Mouse (Mus musculus) kidney, postnatal 0 days (tissue): ENCODE data around the gene Dpm2. TPM values are rescaled to one million over a fixed set of nuclear protein-coding genes. Genes with fewer than 3 reads are reported as not detected.

Source experiments
- ATAC-seq: fragments of 200-750 bp; cut with Nextera tagmentation; replicated peaks from 2 replicates; pipeline ENCODE4 v1.8.0; 2017; ENCODE audit warnings: low read depth, moderate number of reproducible peaks, moderate TSS enrichment, moderate library complexity; ENCODE audit not compliant: low FRiP score
- DNase-seq: peaks from one replicate; pipeline ENCODE4 v3.0.0-alpha.2; 2016; ENCODE audit warnings: low spot score
- H3K27ac ChIP-seq: fragments of 300-500 bp; sonication (generic); 2 replicates; pipeline ENCODE4 v1.5.1; 2014; ENCODE audit warnings: mild to moderate bottlenecking
- H3K27me3 ChIP-seq: fragments of 300-500 bp; sonication (generic); 2 replicates; pipeline ENCODE4 v1.6.1; 2014; ENCODE audit warnings: low read length, mixed read lengths; ENCODE audit not compliant: insufficient read depth
- H3K36me3 ChIP-seq: fragments of 300-500 bp; sonication (generic); 2 replicates; pipeline ENCODE4 v1.6.1; 2014; ENCODE audit warnings: low read length, mixed read lengths; ENCODE audit not compliant: insufficient read depth
- H3K4me1 ChIP-seq: fragments of 300-500 bp; sonication (generic); replicated peaks from 2 replicates; pipeline ENCODE4 v1.6.1; 2014; ENCODE audit warnings: antibody characterized with exemption, low read length, mixed read lengths; ENCODE audit not compliant: insufficient read depth
- H3K4me2 ChIP-seq: fragments of 300-500 bp; sonication (generic); 2 replicates; pipeline ENCODE4 v1.6.1; 2014; ENCODE audit warnings: mild to moderate bottlenecking, low read length, moderate library complexity, mixed read lengths
- H3K4me3 ChIP-seq: fragments of 300-500 bp; sonication (generic); replicated peaks from 2 replicates; pipeline ENCODE4 v1.5.1; 2014; ENCODE audit warnings: low read depth, low read length
- H3K9ac ChIP-seq: fragments of 300-500 bp; sonication (generic); 2 replicates; pipeline ENCODE4 v1.6.1; 2014; ENCODE audit warnings: low read depth, low read length
- H3K9me3 ChIP-seq: fragments of 300-500 bp; sonication (generic); replicated peaks from 2 replicates; pipeline ENCODE4 v1.6.1; 2016; ENCODE audit warnings: low read length, inconsistent platforms, mixed read lengths
- CTCF ChIP-seq: IDR thresholded peaks from 2 replicates; pipeline ENCODE4 v1.5.1; 2016; ENCODE audit warnings: antibody characterized with exemption, low read depth, mild to moderate bottlenecking, moderate library complexity
- WGBS: fragments of 180-500 bp; shearing (Covaris S2); extraction: QIAGEN DNeasy Blood & Tissue Kit; methylation state at CpG from one replicate; pipeline ENCODE4 v1.1.7; 2014; 5-methylcytosine and 5-hydroxymethylcytosine counted together
- polyA plus RNA-seq: library from polyadenylated mRNA; unstranded; fragments of >200 nt; fragmentation: Nextera tagmentation; extraction: Ambion mirVana; gene quantifications from 2 replicates; pipeline ENCODE4 v1.2.1, GENCODE M21; 2015

Gene Dpm2
- polyA plus RNA-seq, 1 experiment from 2014 or later = 110 TPM

DNA sequence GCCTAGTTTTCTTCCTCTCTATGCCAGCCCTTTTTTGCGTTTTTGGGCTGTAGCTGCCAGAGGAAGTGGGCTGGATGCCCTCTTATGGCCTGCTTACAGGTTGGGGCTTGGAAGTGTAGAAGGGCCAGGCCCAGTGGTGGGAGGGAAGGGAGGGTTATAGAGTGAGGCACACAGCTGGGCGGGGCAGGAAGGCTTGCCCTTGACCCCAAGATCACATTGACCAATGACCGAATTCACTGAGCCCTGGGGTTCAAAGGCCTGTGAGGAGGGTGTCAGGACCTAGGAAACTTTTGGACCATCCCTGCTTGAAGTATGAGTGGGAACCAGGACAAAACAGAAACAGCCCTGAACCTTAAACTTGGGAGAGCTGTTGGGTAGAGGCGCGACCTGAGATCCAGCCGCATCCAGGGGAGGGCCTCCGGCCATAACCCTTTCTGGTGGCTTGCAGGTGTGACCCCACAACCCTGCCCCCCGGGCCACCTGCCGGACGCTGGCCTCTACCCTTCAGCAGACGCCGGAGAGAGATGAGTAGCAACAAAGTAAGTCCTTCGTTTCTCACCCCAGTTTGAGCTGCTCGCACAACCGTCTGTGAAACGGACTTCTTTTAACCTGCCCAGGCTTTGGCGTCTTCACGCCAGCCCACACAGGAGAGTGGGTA is 38.2 kb downstream of the Dpm2 start:
- H3K27me3 ChIP-seq = no peaks in the 10 kb centered on the region
- ATAC-seq = peak; percentile 11; the same call in 1 of the 2 replicates
- no peak for DNase-seq
- H3K4me2 ChIP-seq = peak overlapping the region; percentile 81
- peaks cover 4% of the 10 kb centered on the region; the same call in 1 of the 2 replicates for H3K4me1 ChIP-seq
- 38% methylated on average over 18 of the region's 18 CpGs for WGBS
- H3K4me3 ChIP-seq = peak overlapping the region; percentile 61
- no peaks in the 10 kb centered on the region for H3K9me3 ChIP-seq
- TF ChIP-seq CTCF = no peak
- peak overlapping the region; percentile 63 for H3K27ac ChIP-seq
- peak overlapping the region; percentile 3; the same call in 1 of the 2 replicates for H3K9ac ChIP-seq
- H3K36me3 ChIP-seq = no peaks in the 10 kb centered on the region

DNA sequence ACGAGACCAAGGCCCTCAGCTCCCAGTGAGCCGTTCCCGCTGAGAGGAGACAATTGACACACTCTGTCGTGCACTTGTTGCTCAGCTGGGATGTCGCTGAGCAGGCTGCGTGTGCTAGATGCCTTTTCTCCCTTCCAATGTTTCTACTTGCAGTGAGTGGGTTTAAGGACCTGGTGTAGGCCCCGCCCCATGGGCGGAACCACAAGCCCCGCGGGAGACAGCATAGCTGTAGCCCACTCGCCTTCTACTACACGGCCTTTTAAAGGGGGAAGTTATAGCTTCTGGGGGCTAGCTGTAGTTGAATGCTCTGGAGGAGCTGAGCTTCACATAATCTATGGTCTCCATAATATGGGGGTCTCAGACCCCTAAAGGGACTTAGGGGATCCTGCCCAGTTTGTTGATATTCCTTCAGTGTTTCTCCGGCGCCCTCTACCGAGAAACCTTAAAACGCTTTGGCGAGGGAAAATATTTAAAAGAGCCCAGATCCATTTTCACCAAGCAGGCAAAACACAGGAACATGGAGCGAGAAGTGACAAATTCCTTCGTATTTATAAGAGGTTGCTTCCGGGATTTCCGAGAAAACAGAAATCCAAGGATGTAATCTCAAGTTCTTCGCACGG is 40.1 kb downstream of the Dpm2 start:
- peak overlapping the region; percentile 66 for H3K4me2 ChIP-seq
- ATAC-seq (no peak), DNase-seq (peak; percentile 68)
- H3K27ac ChIP-seq = peak overlapping the region; percentile 42; the same call in 1 of the 2 replicates
- 0 out of 2 replicates have a peak, but pooled peaks cover 9% of the 10 kb centered on the region for H3K36me3 ChIP-seq
- peak; percentile 58 for TF ChIP-seq CTCF
- H3K4me3 ChIP-seq = peak overlapping the region; percentile 38
- no peaks in the 10 kb centered on the region for H3K27me3 ChIP-seq
- no peaks in the 10 kb centered on the region for H3K9me3 ChIP-seq
- 15% methylated on average over 23 of the region's 23 CpGs for whole genome bisulfite sequencing
- H3K9ac ChIP-seq = peak overlapping the region; percentile 35; the same call in 1 of the 2 replicates
- peaks cover 4% of the 10 kb centered on the region; the same call in 1 of the 2 replicates for H3K4me1 ChIP-seq

DNA sequence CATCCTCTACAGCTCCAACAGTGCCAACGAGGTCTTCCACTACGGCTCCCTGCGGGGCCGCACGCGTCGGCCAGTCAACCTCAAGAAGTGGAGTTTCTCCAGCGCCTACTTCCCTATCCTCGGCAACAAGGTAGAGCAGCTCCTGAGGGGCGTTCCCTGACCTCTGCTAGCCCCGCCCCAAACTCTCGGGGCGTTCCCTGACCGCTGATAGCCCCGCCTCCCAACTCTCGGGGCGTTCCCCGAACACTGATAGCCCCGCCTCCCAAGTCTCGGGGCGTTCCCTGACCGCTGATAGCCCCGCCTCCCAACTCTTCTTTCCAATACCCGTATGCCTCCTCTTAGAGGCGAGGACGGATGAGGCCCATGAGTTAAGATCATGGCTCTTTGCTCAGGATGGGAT is 41.6 kb downstream of the Dpm2 start:
- H3K4me3 ChIP-seq = no peak overlapping the region
- no peak for ATAC-seq
- no peak for DNase-seq
- H3K27ac ChIP-seq = no peak overlapping the region
- peaks cover 4% of the 10 kb centered on the region; the same call in 1 of the 2 replicates for H3K4me1 ChIP-seq
- WGBS = 78% methylated on average over 26 of the region's 26 CpGs
- H3K4me2 ChIP-seq = no peak overlapping the region
- 0 out of 2 replicates have a peak, but pooled peaks cover 9% of the 10 kb centered on the region for H3K36me3 ChIP-seq
- no peak overlapping the region for H3K9ac ChIP-seq
- TF ChIP-seq CTCF = no peak
- H3K27me3 ChIP-seq = no peaks in the 10 kb centered on the region
- no peaks in the 10 kb centered on the region for H3K9me3 ChIP-seq

DNA sequence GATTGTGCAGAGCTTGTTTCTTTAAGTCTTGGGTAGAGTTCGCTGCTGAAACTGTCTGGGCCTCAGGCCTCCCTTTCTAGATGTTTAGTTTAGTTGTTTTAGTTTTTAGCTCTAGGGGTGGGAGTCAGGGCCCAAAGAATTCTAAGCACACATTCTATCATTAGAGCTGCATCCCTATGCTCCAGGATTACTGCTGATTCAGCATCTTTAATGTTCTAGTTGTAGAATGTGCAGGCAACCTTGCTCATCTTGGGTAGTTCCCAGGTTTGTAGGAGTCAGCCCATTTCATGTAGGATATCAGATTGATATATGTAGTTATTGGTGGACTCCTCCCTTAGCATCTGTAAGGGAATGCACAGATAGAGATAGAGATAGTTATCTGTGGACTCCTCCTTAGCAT is 46.5 kb downstream of the Dpm2 start:
- ATAC-seq (no peak), DNase-seq (no peak)
- 94% methylated on average over 1 of the region's 1 CpGs for WGBS
- H3K4me3 ChIP-seq = no peak overlapping the region
- H3K27me3 ChIP-seq = no peaks in the 10 kb centered on the region
- peaks cover 19% of the 10 kb centered on the region for H3K4me1 ChIP-seq
- no peaks in the 10 kb centered on the region for H3K9me3 ChIP-seq
- no peak overlapping the region for H3K4me2 ChIP-seq
- TF ChIP-seq CTCF = no peak
- H3K9ac ChIP-seq = no peak overlapping the region
- H3K36me3 ChIP-seq = 0 out of 2 replicates have a peak, but pooled peaks cover 9% of the 10 kb centered on the region
- no peak overlapping the region for H3K27ac ChIP-seq

DNA sequence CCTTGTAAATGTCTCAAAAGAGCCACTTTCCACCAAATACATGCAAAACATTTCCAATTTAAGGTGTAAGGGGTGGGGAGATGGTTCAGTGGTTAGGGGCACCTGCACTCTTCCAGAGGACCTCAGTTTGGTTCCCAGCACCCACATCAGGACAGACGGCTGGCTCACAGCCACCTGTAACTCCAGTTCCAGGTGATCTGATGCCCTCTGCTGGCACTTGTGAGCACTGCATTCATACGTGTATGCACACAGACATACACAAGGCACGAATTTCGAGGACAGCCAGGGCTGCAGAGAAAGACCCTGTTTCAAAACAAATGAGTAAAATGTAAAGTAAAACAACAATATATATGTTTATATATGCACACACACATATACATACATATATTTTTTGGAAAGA is 46.9 kb downstream of the Dpm2 start:
- Histone ChIP-seq H3K27me3 (no peaks in the 10 kb centered on the region), H3K9me3 (no peaks in the 10 kb centered on the region)
- 96% methylated on average over 4 of the region's 4 CpGs for WGBS

DNA sequence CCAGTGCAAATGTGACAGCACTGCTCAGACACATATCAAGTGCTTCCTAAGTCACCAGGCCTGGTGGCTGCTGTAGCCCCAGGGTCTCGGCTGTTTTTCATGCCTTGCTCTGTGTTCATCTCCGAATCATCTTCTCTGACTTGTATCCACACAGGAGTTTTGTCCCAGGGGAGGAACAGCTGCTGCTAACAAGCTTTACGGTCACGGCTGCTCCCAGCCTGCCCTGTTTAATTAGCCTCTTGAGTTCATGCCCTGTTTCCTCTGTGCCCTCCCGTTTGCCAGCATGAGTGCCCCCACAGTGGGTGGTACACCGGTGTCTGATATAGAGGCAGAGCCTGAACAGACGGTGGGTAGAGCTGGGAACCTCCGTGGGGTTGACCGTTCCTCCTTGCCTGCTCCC is 47.4 kb downstream of the Dpm2 start:
- no peak for TF ChIP-seq CTCF
- no peak overlapping the region for H3K27ac ChIP-seq
- no peak overlapping the region for H3K4me2 ChIP-seq
- no peak overlapping the region for H3K4me3 ChIP-seq
- DNase-seq = no peak
- peaks cover 19% of the 10 kb centered on the region for H3K4me1 ChIP-seq
- WGBS = 48% methylated on average over 9 of the region's 9 CpGs
- no peaks in the 10 kb centered on the region for H3K27me3 ChIP-seq
- H3K9ac ChIP-seq = no peak overlapping the region
- no peak for ATAC-seq
- H3K36me3 ChIP-seq = 0 out of 2 replicates have a peak, but pooled peaks cover 9% of the 10 kb centered on the region
- no peaks in the 10 kb centered on the region for H3K9me3 ChIP-seq

More for the DNA sequence above, 46.9 kb downstream of the Dpm2 start:
- peak; percentile 37; the same call in 1 of the 2 replicates for TF ChIP-seq CTCF
- Histone ChIP-seq H3K4me1 (peaks cover 19% of the 10 kb centered on the region), H3K36me3 (0 out of 2 replicates have a peak, but pooled peaks cover 9% of the 10 kb centered on the region), H3K9ac (no peak overlapping the region), H3K4me3 (no peak overlapping the region), H3K27ac (no peak overlapping the region), H3K4me2 (no peak overlapping the region)
- DNase-seq (no peak), ATAC-seq (no peak)
